Mouse (Mus musculus): ENCODE measurements at regions not wholly inside any gene's neighbourhood (a gene's known extent, or its start where the extent isn't known, plus 50 kb on each side); places are given as distances from the start of the nearest gene placed in this dataset.
"Not testable (repeated sequence)": the region's sequence is repeated elsewhere in the genome, so short reads cannot be mapped to it uniquely, and the experiment has no call there.

DNA sequence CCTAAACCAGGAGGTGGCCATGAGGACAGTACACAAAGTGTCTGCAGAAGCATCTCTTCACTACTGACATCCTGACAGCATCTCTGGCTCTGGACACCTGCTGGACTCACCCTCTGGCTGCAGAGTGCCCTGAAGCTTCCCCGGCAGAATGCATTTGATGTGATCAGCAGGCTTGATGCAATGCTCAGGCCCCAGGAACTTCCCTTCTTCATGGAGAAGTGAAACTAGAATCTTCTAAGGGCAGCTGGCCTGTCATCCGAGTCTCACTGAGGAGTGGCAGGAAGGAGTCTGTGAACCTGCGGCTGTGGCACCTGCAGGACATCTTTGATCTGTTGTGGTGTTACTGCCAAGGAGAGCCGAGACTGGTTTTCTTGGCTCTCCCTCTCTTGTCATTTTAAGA, 116.2 kb downstream of the Nucb2 start:
- Histone ChIP-seq H3K4me2 (no peak overlapping the region), H3K27ac (no peak overlapping the region), H3K4me1 (no peaks in the 10 kb centered on the region), H3K36me3 (no peaks in the 10 kb centered on the region), H3K9ac (no peak overlapping the region), H3K4me3 (replicated peaks) (no peak overlapping the region), H3K9me3 (no peaks in the 10 kb centered on the region), H3K27me3 (replicated peaks) (no peaks in the 10 kb centered on the region)
- WGBS = 64% methylated on average over 4 of the region's 4 CpGs
- ATAC-seq (ENCODE audit: insufficient read depth, low FRiP score, low read depth) = no peak

DNA sequence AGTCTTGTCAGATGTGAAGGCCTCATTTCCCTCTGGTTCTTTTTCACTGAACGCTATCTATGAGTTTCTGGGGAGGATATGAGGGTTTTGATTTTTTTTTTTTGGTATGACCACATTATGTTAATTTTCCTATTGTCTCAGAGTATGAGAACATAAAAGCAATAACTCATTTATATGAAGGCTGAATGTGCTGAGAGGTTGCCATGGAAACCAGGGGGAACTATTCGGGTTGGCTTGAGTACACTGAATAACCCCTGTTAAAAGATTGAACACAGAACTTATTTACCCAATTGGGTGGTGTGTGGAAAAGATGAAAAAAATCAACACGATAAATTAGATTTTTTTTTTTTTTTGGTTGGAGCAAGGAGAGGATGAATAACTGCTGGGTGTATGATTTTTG, 129.0 kb downstream of the Nucb2 start:
- H3K4me1 ChIP-seq = no peaks in the 10 kb centered on the region
- H3K36me3 ChIP-seq = no peaks in the 10 kb centered on the region
- ATAC-seq (ENCODE audit: insufficient read depth, low FRiP score, low read depth) = no peak
- 62% methylated on average over 3 of the region's 3 CpGs for WGBS
- no peaks in the 10 kb centered on the region for H3K9me3 ChIP-seq
- H3K27me3 ChIP-seq (replicated peaks) = no peaks in the 10 kb centered on the region
- H3K4me2 ChIP-seq = no peak overlapping the region
- no peak overlapping the region for H3K4me3 ChIP-seq (replicated peaks)
- no peak overlapping the region for H3K9ac ChIP-seq
- H3K27ac ChIP-seq = no peak overlapping the region

DNA sequence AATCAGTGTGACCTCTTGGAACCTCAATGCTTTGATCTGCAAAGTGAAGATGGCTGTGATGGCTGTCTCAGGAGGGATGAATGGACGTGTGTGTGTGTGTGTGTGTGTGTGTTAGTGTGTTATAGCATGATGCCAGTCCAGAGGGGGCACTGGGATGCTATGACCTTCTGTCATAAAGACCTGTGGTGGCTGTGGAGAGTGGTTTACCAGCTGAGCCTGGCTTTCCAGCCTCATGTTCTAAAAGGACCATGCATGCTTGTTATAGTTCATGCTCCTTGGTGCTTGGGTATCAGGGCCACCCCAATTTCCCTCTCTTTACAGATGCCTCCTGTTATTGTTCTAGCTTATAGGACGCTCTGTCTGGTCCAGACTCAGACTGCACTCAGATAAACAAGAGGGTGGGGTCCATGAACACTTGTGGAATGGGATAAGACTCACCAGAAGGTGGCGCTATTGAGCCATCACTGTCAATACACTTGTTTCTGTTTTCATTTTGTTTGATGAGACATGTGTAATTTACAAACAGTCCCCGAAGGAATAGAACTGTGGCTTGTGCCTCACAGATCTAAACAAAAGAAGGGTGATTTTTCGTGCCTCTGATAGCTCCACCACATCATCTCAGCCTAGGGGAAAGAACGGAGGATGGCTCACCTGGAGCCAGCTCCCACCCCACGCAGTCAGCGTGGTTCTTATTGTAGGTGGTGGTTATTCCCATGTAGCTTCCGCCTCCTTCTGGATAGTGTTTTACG, 140.9 kb downstream of the Nucb2 start:
- Histone ChIP-seq H3K27me3 (replicated peaks) (no peaks in the 10 kb centered on the region), H3K4me1 (no peaks in the 10 kb centered on the region), H3K36me3 (no peaks in the 10 kb centered on the region), H3K4me2 (no peak overlapping the region), H3K9me3 (no peaks in the 10 kb centered on the region), H3K4me3 (replicated peaks) (no peak overlapping the region), H3K9ac (no peak overlapping the region), H3K27ac (no peak overlapping the region)
- ATAC-seq (ENCODE audit: insufficient read depth, low FRiP score, low read depth) = no peak; the same call in 1 of the 2 replicates
- WGBS = 52% methylated on average over 10 of the region's 10 CpGs

DNA sequence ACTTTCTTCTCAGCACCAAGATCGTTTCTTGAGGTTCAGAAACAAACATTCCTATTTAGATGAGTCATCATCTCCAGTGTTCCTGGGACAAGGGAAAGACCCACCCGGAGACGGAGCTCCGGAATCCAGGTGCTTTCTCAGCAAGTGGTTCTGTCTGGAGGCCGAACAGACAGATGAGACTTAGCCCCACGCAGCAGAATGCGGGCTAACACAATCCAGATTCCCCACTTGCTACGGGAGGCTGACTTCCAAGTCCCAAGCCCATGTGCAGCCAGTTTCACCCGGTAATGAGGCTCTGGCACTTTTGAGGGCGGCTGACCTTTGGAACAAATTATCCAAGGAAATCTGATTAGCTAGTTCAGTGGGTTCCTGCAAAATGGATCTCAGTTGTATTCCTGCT, 150.3 kb downstream of the Nucb2 start:
- H3K9ac ChIP-seq = no peak overlapping the region
- no peak overlapping the region for H3K4me3 ChIP-seq (replicated peaks)
- H3K36me3 ChIP-seq = no peaks in the 10 kb centered on the region
- no peaks in the 10 kb centered on the region for H3K9me3 ChIP-seq
- ATAC-seq (ENCODE audit: insufficient read depth, low FRiP score, low read depth) = no peak
- H3K27ac ChIP-seq = no peak overlapping the region
- H3K4me1 ChIP-seq = no peaks in the 10 kb centered on the region
- WGBS = 60% methylated on average over 10 of the region's 10 CpGs
- no peaks in the 10 kb centered on the region for H3K27me3 ChIP-seq (replicated peaks)
- H3K4me2 ChIP-seq = no peak overlapping the region

DNA sequence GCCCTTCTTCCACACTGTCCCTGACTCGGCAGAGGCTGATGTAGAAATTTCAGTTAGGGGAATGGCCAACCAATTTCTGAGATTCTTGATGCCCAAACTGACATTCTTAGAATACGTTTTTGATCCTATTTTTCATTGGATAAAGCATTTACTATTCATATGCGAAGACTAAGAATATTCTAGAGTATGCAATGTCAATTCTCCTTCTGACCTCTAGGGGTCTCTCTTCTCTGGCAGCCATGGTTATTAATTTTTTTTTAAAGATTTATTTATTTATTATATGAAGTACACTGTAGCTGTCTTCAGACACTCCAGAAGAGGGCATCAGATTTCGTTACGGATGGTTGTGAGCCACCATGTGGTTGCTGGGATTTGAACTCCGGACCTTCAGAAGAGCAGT, 152.9 kb downstream of the Nucb2 start:
- not testable (repeated sequence) for H3K27ac ChIP-seq; H3K4me3 ChIP-seq (replicated peaks); H3K4me1 ChIP-seq; ATAC-seq (ENCODE audit: insufficient read depth, low FRiP score, low read depth); H3K27me3 ChIP-seq (replicated peaks); H3K9ac ChIP-seq; H3K36me3 ChIP-seq; H3K9me3 ChIP-seq; H3K4me2 ChIP-seq
- 90% methylated on average over 6 of the region's 6 CpGs for WGBS

DNA sequence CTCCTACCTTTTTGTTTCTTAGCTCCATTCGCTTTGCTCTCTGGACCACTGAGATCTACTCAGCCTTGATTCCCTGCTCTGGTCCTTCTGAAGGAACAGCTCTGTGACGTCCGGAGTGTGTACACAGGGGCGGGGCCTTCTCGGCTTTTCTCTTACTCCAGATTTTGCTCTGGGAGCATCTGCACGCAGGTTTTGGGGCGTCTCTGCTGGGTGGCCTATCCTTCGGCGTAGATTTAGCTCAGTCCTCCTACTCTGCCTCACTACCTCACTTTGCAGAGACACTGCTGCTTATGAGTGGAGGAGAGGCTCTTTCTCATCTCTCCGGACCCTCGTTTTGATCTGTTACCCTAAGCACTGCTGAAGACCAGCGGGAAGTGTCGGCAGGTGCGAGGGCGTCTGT, 161.4 kb downstream of the Nucb2 start:
- no peak overlapping the region for H3K4me3 ChIP-seq (replicated peaks)
- H3K9ac ChIP-seq = no peak overlapping the region
- no peaks in the 10 kb centered on the region for H3K36me3 ChIP-seq
- no peaks in the 10 kb centered on the region for H3K4me1 ChIP-seq
- H3K4me2 ChIP-seq = no peak overlapping the region
- no peaks in the 10 kb centered on the region for H3K9me3 ChIP-seq
- no peak overlapping the region for H3K27ac ChIP-seq
- ATAC-seq (ENCODE audit: insufficient read depth, low FRiP score, low read depth) = no peak
- 85% methylated on average over 15 of the region's 15 CpGs for WGBS
- no peaks in the 10 kb centered on the region for H3K27me3 ChIP-seq (replicated peaks)

DNA sequence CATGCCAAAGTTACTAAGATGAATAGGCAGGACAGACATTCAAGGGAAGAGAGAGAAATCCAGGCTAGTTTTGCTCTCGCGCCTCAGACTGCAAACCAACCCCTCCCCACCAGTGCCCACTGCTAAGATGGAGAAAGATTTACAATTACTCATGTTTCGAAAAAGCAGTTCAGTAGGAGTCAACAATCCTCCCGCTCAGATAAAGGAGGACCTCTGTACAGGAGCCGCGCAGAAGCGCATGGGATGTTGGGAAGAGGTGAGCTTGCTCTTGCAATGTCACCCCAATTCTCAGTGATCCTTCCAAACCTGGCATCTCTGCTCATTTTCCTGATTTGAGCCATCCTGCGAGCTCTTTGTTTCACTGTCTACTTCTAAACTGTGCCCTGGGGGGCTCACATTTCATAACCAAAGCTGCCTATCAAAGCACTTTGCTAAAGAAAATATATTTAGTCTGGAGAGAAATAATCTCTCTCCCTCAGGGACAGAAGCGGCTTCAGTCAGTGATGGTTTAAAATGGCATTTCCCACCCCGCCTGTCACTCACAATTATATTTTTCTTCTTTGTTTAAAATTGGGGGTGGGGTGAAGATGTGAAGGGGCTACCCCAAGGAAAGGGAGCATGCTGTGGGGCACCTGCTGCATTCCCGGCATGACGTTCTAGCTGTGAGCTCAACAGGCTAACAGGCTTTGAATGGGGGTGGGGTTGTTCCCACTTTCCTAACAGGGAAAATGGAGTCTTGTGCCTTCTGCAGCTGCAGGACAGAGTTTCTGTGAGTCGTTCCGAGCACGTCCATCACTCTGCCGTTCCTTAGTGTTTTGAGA, 170.2 kb downstream of the Nucb2 start:
- H3K4me1 ChIP-seq = no peaks in the 10 kb centered on the region
- H3K4me3 ChIP-seq (replicated peaks) = no peak overlapping the region
- no peak overlapping the region for H3K9ac ChIP-seq
- H3K36me3 ChIP-seq = no peaks in the 10 kb centered on the region
- H3K27me3 ChIP-seq (replicated peaks) = no peaks in the 10 kb centered on the region
- WGBS = 30% methylated on average over 16 of the region's 16 CpGs
- H3K9me3 ChIP-seq = no peaks in the 10 kb centered on the region
- H3K27ac ChIP-seq = no peak overlapping the region
- H3K4me2 ChIP-seq = no peak overlapping the region
- no peak for ATAC-seq (ENCODE audit: insufficient read depth, low FRiP score, low read depth)

DNA sequence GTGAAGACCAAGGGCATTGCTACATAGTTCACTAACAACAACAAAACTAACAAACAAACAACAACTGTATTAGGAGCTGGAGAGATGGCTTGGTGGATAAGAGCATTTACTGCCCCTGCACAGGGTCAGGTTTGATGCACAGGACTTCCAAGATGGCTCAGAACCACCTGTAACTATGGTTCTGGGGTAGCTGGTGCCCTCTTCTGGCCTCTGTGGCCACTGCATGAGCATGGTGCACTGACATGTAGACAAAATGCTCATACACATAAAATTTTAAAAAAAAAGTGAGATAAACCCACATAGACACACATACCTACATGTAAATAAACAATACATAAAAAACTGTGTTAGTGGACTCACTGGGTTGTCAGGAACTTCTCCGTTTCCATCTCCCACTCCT, 172.5 kb downstream of the Nucb2 start:
- Histone ChIP-seq H3K4me3 (replicated peaks) (no peak overlapping the region), H3K27me3 (replicated peaks) (no peaks in the 10 kb centered on the region), H3K4me2 (no peak overlapping the region), H3K9ac (no peak overlapping the region), H3K9me3 (no peaks in the 10 kb centered on the region), H3K4me1 (no peaks in the 10 kb centered on the region), H3K27ac (no peak overlapping the region), H3K36me3 (no peaks in the 10 kb centered on the region)
- 68% methylated on average over 1 of the region's 1 CpGs for WGBS
- ATAC-seq (ENCODE audit: insufficient read depth, low FRiP score, low read depth) = no peak

DNA sequence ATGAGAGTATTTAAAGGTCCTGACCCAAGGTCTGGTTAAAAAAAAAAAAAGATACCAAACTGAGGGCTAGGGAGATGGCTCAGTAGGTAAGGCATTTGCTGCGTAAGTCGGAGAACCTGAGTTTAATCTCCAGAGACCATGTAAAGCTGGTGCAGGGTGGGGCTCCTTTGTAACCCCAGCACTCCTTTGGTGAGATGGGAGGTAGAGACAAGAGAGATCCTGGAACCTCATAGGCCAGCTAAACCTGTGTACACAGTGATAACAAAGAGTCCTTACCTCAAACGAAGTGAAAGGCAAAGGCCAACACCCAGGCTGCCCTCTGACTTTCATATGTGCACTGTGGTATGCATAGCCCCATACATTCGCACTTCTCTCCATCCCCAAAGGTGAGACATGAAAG, 175.0 kb downstream of the Nucb2 start:
- Histone ChIP-seq H3K27me3 (replicated peaks) (no peaks in the 10 kb centered on the region), H3K4me3 (replicated peaks) (no peak overlapping the region), H3K4me2 (no peak overlapping the region), H3K4me1 (no peaks in the 10 kb centered on the region), H3K9ac (no peak overlapping the region), H3K27ac (no peak overlapping the region), H3K36me3 (no peaks in the 10 kb centered on the region), H3K9me3 (no peaks in the 10 kb centered on the region)
- peak; percentile 45; the same call in 1 of the 2 replicates for ATAC-seq (ENCODE audit: insufficient read depth, low FRiP score, low read depth)
- WGBS = 67% methylated on average over 4 of the region's 4 CpGs

DNA sequence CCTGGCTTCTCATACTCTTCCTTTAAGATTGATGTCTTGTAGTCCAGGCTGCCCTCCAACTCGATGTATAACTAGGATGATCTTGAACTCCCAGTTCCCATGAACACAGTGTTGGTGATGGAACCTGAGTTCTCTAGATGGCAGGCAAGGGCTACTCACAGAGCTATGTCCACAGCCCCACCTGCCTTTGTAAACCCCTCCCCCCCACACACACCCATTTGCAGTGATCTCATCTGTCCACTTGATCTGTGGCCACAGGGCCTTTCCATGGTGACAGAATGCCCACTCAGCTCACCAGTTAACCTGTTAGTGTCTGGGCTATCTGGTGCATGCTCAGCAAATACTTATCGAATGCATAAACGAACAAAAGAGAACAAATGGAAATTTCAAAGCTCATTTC, 176.4 kb downstream of the Nucb2 start:
- no peaks in the 10 kb centered on the region for H3K9me3 ChIP-seq
- H3K4me2 ChIP-seq = no peak overlapping the region
- H3K27me3 ChIP-seq (replicated peaks) = no peaks in the 10 kb centered on the region
- H3K36me3 ChIP-seq = no peaks in the 10 kb centered on the region
- ATAC-seq (ENCODE audit: insufficient read depth, low FRiP score, low read depth) = peak; percentile 69; the same call in 1 of the 2 replicates
- WGBS = 56% methylated on average over 3 of the region's 3 CpGs
- no peak overlapping the region for H3K27ac ChIP-seq
- H3K9ac ChIP-seq = no peak overlapping the region
- H3K4me1 ChIP-seq = no peaks in the 10 kb centered on the region
- no peak overlapping the region for H3K4me3 ChIP-seq (replicated peaks)

DNA sequence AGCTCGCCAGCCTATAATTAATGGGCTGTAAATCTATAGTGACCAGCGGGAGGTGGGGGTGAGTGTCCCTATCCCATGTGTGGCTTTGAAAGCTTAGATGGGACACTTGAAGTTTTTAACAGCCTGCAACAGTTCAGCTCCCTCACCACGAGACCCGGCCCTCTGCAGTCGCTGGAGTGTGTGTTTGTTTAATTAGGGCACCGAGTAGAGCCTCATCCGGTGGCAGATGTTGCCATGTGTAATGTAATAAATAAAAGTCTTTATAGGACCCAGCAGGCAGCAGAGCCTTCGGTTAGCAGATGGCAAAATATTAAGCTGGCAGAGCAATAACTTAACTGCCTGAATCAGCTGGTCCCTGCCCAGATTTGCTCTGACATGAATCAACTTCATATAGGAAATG, 177.1 kb downstream of the Nucb2 start:
- Histone ChIP-seq H3K4me2 (no peak overlapping the region), H3K4me3 (replicated peaks) (no peak overlapping the region), H3K4me1 (no peaks in the 10 kb centered on the region), H3K27me3 (replicated peaks) (no peaks in the 10 kb centered on the region), H3K36me3 (no peaks in the 10 kb centered on the region), H3K9ac (no peak overlapping the region), H3K9me3 (no peaks in the 10 kb centered on the region), H3K27ac (no peak overlapping the region)
- no peak for ATAC-seq (ENCODE audit: insufficient read depth, low FRiP score, low read depth)
- 18% methylated on average over 8 of the region's 8 CpGs for WGBS

DNA sequence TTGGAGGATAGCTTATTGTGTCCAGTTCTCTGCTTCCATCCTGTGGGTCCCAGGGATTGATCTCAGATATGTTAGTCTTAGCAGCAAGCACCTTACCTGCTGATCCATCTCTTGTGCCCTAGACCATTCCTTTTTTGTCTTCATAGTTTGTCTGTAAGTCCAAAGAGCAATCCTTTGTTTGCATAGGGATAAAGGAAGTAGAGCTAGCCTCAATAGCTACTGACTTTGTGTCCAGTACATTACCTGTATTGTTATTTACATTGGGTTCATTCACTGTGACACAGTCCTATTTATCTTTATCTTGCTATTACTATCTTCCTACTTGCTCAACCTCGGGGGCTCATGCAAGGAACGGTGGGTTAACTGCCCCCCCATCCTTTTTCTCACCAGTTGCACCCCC, 196.2 kb downstream of the Nucb2 start:
- Histone ChIP-seq H3K4me1 (no peaks in the 10 kb centered on the region), H3K9ac (no peak overlapping the region), H3K4me3 (replicated peaks) (no peak overlapping the region), H3K27ac (no peak overlapping the region), H3K36me3 (no peaks in the 10 kb centered on the region), H3K9me3 (no peaks in the 10 kb centered on the region), H3K27me3 (replicated peaks) (no peaks in the 10 kb centered on the region), H3K4me2 (no peak overlapping the region)
- no peak for ATAC-seq (ENCODE audit: insufficient read depth, low FRiP score, low read depth)
- WGBS = 60% methylated on average over 2 of the region's 2 CpGs
